Mouse (Mus musculus) MEL (cell line): ENCODE results near the gene Tmem88. TPM values are rescaled to one million over a fixed set of nuclear protein-coding genes. Genes with fewer than 3 reads are reported as not detected.

Experiments
- DNase-seq: peaks from one replicate; pipeline ENCODE4 v3.0.0; 2011; ENCODE audit warnings: low read depth, low spot score
- H3K27ac ChIP-seq: 2 replicates; pipeline ENCODE4 v1.5.1; 2012; ENCODE audit warnings: low read depth, mild to moderate bottlenecking, control low read depth, low read length, moderate library complexity; ENCODE audit not compliant: control insufficient read depth
- H3K27me3 ChIP-seq, 2 experiments: fragments of 150-350 bp in 1 of 2; sonication (generic) in 1 of 2; 2 replicates each; pipeline ENCODE4 v1.6.1; 2012; ENCODE audit warnings: low read length in 2 of 2, mild to moderate bottlenecking in 2 of 2, improper control_type of control experiment in 1 of 2, moderate library complexity in 1 of 2; ENCODE audit not compliant: insufficient read depth in 2 of 2, control insufficient read depth in 1 of 2
- H3K36me3 ChIP-seq, 2 experiments: 2 replicates each; pipeline ENCODE4 v1.6.1; 2012 to 2014; ENCODE audit warnings: low read length in 2 of 2, improper control_type of control experiment in 1 of 2, inconsistent platforms in 1 of 2, mild to moderate bottlenecking in 1 of 2; ENCODE audit not compliant: insufficient read depth in 2 of 2, control insufficient read depth in 1 of 2
- H3K4me1 ChIP-seq, 2 experiments: fragments of 150-350 bp in 1 of 2; sonication (generic) in 1 of 2; 2 replicates each; pipeline ENCODE4 v1.6.1; 2012; ENCODE audit warnings: low read length in 2 of 2, improper control_type of control experiment in 1 of 2, mild to moderate bottlenecking in 1 of 2; ENCODE audit not compliant: insufficient read depth in 2 of 2, control insufficient read depth in 1 of 2
- H3K4me3 ChIP-seq, 2 experiments: fragments of 150-350 bp in 1 of 2; sonication (generic) in 1 of 2; 2 replicates each; pipeline ENCODE4 v1.5.1; 2012; ENCODE audit warnings: low read depth in 2 of 2, low read length in 2 of 2, mild to moderate bottlenecking in 2 of 2, moderate library complexity in 2 of 2, control low read depth in 1 of 2, improper control_type of control experiment in 1 of 2; ENCODE audit not compliant: control insufficient read depth in 1 of 2, insufficient read depth in 1 of 2
- H3K79me2 ChIP-seq: 2 replicates; pipeline ENCODE4 v1.6.1; 2012; ENCODE audit warnings: mild to moderate bottlenecking, low read length, moderate library complexity; ENCODE audit not compliant: control insufficient read depth, poor library complexity, insufficient read depth
- H3K9ac ChIP-seq: 2 replicates; pipeline ENCODE4 v1.6.1; 2012; ENCODE audit warnings: low read depth, mild to moderate bottlenecking, control low read depth, low read length, moderate library complexity; ENCODE audit not compliant: control insufficient read depth, poor library complexity, severe bottlenecking
- H3K9me3 ChIP-seq: fragments of 150-350 bp; sonication (generic); replicated peaks from 2 replicates; pipeline ENCODE4 v1.6.1; 2012; ENCODE audit warnings: mild to moderate bottlenecking, low read length, improper control_type of control experiment, moderate library complexity; ENCODE audit not compliant: insufficient read depth
- CHD2 ChIP-seq: IDR thresholded peaks from 2 replicates; pipeline ENCODE4 v1.6.1; 2011; ENCODE audit warnings: low read length, improper control_type of control experiment
- GATA1 ChIP-seq: IDR thresholded peaks from 2 replicates; pipeline ENCODE4 v1.6.1; 2011; ENCODE audit warnings: low read depth, low read length, improper control_type of control experiment
- HCFC1 ChIP-seq: IDR thresholded peaks from 2 replicates; pipeline ENCODE4 v1.6.1; 2012; ENCODE audit warnings: low read depth, mild to moderate bottlenecking, inconsistent platforms, low read length, improper control_type of control experiment, moderate library complexity
- JUND ChIP-seq: IDR thresholded peaks from 2 replicates; pipeline ENCODE4 v1.6.1; 2011; ENCODE audit warnings: low read depth, mild to moderate bottlenecking, improper control_type of control experiment, low read length
- MAFK ChIP-seq: IDR thresholded peaks from 2 replicates; pipeline ENCODE4 v1.6.1; 2011; ENCODE audit warnings: low read depth, mild to moderate bottlenecking, low read length, improper control_type of control experiment, borderline replicate concordance
- MAX ChIP-seq: IDR thresholded peaks from 2 replicates; pipeline ENCODE4 v1.6.1; 2011; ENCODE audit warnings: low read length, improper control_type of control experiment
- MAZ ChIP-seq: IDR thresholded peaks from 2 replicates; pipeline ENCODE4 v1.6.1; 2012; ENCODE audit warnings: low read depth, mild to moderate bottlenecking, inconsistent platforms, low read length, improper control_type of control experiment
- NELFE ChIP-seq: IDR thresholded peaks from 2 replicates; pipeline ENCODE4 v1.6.1; 2011; ENCODE audit warnings: low read depth, low read length, improper control_type of control experiment
- NRF1 ChIP-seq: IDR thresholded peaks from 2 replicates; pipeline ENCODE4 v1.6.1; 2014; ENCODE audit warnings: low read depth, mild to moderate bottlenecking, inconsistent platforms, low read length, improper control_type of control experiment, moderate library complexity; ENCODE audit not compliant: poor library complexity, insufficient read depth, severe bottlenecking
- POLR2A ChIP-seq, 2 experiments: IDR thresholded peaks; 2 replicates each; pipeline ENCODE4 v1.6.1; 2011 to 2012; ENCODE audit warnings: low read length in 2 of 2, mild to moderate bottlenecking in 2 of 2, control low read depth in 1 of 2, improper control_type of control experiment in 1 of 2, low read depth in 1 of 2, moderate library complexity in 1 of 2; ENCODE audit not compliant: control insufficient read depth in 1 of 2, insufficient read depth in 1 of 2, poor library complexity in 1 of 2
- SMC3 ChIP-seq: IDR thresholded peaks from 2 replicates; pipeline ENCODE4 v1.6.1; 2011; ENCODE audit warnings: low read depth, low read length, improper control_type of control experiment
- TCF12 ChIP-seq: IDR thresholded peaks from 2 replicates; pipeline ENCODE4 v1.6.1; 2014; ENCODE audit warnings: low read depth, mild to moderate bottlenecking, inconsistent platforms, low read length, improper control_type of control experiment, moderate library complexity
- UBTF ChIP-seq: IDR thresholded peaks from 2 replicates; pipeline ENCODE4 v1.6.1; 2012; ENCODE audit warnings: low read depth, mild to moderate bottlenecking, inconsistent platforms, low read length, improper control_type of control experiment, moderate library complexity, borderline replicate concordance; ENCODE audit not compliant: insufficient read depth
- ZMIZ1 ChIP-seq: IDR thresholded peaks from 2 replicates; pipeline ENCODE4 v1.6.1; 2012; ENCODE audit warnings: low read depth, mild to moderate bottlenecking, inconsistent platforms, low read length, improper control_type of control experiment, moderate library complexity
- polyA plus RNA-seq, 2 experiments: library from polyadenylated mRNA; stranded (reverse) in 1 of 2; unstranded in 1 of 2; fragments of >175 nt in 1 of 2; fragments of >200 nt in 1 of 2; gene quantifications; 2 replicates each; pipeline versions ENCODE4 v1.2.1 to v1.2.4; 2012; ENCODE audit warnings: low replicate concordance in 2 of 2, low read depth in 1 of 2; ENCODE audit not compliant: insufficient read length in 2 of 2, insufficient read depth in 1 of 2, missing spikeins in 1 of 2
- total RNA-seq: library from RNA; depleted of rRNA; stranded (reverse); fragments of 300-350 nt; gene quantifications from 2 replicates; pipeline ENCODE4 v1.2.3, GENCODE M21; 2012

Tmem88 gene
- total and polyA plus RNA-seq, 3 experiments, result 0.39 to 0.45 TPM; not detected in 1

DNA sequence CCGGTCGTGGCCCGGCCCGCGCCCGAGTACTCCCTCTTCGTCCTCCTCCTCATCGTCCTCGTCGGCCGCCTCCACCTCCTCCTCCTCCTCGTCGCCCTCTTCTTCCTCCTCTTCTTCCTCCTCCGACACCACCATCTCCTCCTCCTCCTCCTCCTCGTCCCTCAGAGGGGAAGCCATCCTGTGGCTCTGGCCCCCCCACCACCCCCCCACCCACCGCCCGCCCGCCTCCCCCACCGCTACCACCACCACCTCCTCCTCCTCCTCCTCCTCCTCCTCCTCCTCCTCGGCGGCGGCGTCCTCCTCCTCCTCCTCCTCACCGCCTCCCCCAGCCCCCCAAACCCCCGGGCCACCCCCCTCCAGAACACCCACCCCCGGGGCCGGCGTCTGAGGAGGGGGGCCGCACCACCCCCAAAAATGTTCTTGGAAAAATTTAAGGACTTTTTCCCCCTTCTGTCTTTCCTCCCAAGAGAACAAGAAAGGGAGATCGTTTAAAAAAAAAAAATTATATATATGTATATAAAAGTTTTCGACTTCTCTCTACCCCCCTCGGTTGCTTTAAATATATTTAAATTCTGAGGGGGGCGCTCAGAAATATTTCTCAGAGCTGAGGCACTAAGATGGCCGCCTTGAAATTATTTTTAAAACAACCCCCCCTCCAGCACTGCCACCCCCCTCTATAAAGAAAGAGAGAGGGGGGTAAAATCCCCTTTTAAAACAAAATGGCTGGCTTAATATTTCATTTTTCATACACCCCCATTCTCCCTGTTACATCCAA, 28.6 kb downstream of the Tmem88 start, which contains the start of gene Chd3 (continued):
- TF ChIP-seq CHD2 (no peak), SMC3 (no peak), HCFC1 (no peak)

DNA sequence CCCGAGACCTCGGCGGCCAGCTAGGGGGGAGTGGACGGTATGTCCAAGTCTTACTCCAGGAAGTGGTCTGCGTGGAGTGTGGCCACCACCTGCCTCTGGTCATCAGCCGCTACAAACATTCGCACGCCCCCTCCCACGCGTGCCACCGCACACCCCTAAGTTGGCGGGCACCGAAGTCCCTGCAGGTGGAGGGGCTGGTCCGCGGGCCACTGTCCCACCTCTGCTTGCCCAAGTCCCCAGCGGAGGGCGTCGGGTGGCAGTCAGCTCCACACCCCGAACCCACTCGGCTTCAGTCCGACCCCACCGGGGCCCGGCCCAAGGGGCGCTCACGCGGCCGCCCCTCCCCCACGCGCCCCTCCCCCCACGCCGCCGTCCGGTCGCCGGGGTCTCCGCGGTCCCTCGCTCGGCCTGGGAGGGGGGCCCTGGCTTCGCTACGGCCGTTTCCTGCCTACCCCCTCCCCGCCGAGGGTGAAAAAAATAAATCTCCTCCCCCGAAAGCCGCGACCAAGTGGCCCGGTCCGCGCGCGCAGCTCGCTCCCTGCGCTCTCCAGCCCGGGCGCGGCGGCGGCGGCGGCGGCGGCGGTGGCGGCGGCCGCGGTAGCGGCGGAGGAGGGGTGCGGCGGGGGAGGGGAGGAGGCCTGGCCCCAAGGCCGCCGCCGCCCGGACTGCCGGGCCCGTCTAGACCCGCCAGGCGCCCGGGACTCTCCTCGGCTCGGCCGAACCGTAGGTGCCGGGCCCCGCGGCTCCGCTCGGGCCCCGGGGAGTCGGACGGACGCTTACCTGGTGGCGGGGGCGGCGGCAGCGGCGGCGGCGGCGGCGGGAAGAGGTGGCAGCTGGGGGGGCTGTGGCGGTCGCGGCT, 29.4 kb downstream of the Tmem88 start:
- H3K4me1 ChIP-seq, result peaks cover 13 to 43% of the 10 kb centered on the region in 2 experiments
- peak; percentile 10; the same call in 1 of the 2 replicates for TF ChIP-seq MAZ
- TF ChIP-seq JUND, result no peak
- 0 out of 2 replicates have a peak, but pooled peaks have one; percentile 23 for TF ChIP-seq UBTF
- TF ChIP-seq POLR2A (IDR thresholded peaks at IDR 0.05; ENCODE audit: control insufficient read depth in 1 of 2, insufficient read depth in 1 of 2, low read depth in 1 of 2, low read length in 2 of 2, poor library complexity in 1 of 2), result peak; percentile 22 to 36; a peak in 1 of 4 replicates
- TF ChIP-seq MAX, result 0 out of 2 replicates have a peak, but pooled peaks have one; percentile 9
- peak; percentile 53; the same call in 1 of the 2 replicates for TF ChIP-seq CHD2
- peak; percentile 29; the same call in 1 of the 2 replicates for TF ChIP-seq NRF1
- 0 out of 2 replicates have a peak, but pooled peaks have one; percentile 4 for TF ChIP-seq TCF12
- TF ChIP-seq NELFE, result peak; percentile 31; the same call in 1 of the 2 replicates
- 0 out of 2 replicates have a peak, but pooled peaks have one; percentile 33 for TF ChIP-seq ZMIZ1
- no peak for TF ChIP-seq MAFK
- no peak for TF ChIP-seq GATA1
- H3K9ac ChIP-seq, result peak overlapping the region; percentile 88
- H3K9me3 ChIP-seq, result no peaks in the 10 kb centered on the region
- peak overlapping the region; percentile 50 to 76 for H3K4me3 ChIP-seq
- peak overlapping the region; percentile 45 for H3K27ac ChIP-seq
- H3K79me2 ChIP-seq, result peaks cover 15% of the 10 kb centered on the region
- peaks cover 0 to 24% of the 10 kb centered on the region in 2 experiments; a peak in 2 of 4 replicates for H3K36me3 ChIP-seq
- peak; percentile 49 for DNase-seq
- no peaks in the 10 kb centered on the region for H3K27me3 ChIP-seq
